Mouse (Mus musculus) heart, adult 9 months (tissue): Measurements from ENCODE around the gene Ffar3.

ENCODE experiments used
- DNase-seq, 2 experiments: peaks; one replicate each; pipeline ENCODE4 v3.0.0; 2022; ENCODE audit warnings: low spot score in 2 of 2

Ffar3 gene

GRCm38 (mm10) chr7:30856078-30856477 lies at the start of gene Ffar3:
Ffar3 (minus strand) TSS chr7:30856178.
- DNase-seq, result no peak

GRCm38 (mm10) chr7:30904042-30904441 lies 48.1 kb upstream of the Ffar3 start:
- no peak for DNase-seq

GRCm38 (mm10) chr7:30895217-30895616 lies 39.2 kb upstream of the Ffar3 start:
- no peak for DNase-seq

GRCm38 (mm10) chr7:30892515-30892914 lies 36.5 kb upstream of the Ffar3 start:
- no peak for DNase-seq

- no peak for DNase-seq
Measured at GRCm38 (mm10) chr7:30891746-30892145, 35.8 kb upstream of the Ffar3 start.

GRCm38 (mm10) chr7:30890681-30891080 lies 34.7 kb upstream of the Ffar3 start:
- no peak for DNase-seq

GRCm38 (mm10) chr7:30888786-30889185 lies 32.8 kb upstream of the Ffar3 start:
- no peak for DNase-seq

- DNase-seq, result peak in 1 of 2 experiments; percentile 16
Measured at GRCm38 (mm10) chr7:30887568-30888188, 31.7 kb upstream of the Ffar3 start.

GRCm38 (mm10) chr7:30886852-30887251 lies 30.9 kb upstream of the Ffar3 start:
- no peak for DNase-seq

GRCm38 (mm10) chr7:30884047-30884446 lies 28.1 kb upstream of the Ffar3 start:
- no peak for DNase-seq

- no peak for DNase-seq
Measured at GRCm38 (mm10) chr7:30881367-30881766, 25.4 kb upstream of the Ffar3 start.

GRCm38 (mm10) chr7:30880176-30880575 lies 24.2 kb upstream of the Ffar3 start, which contains the start of gene Cd22:
Cd22 (minus strand) TSS chr7:30880342.
- DNase-seq, result no peak

- DNase-seq, result no peak
Measured at GRCm38 (mm10) chr7:30878950-30879349, 23.0 kb upstream of the Ffar3 start.

- peak in 1 of 2 experiments; percentile 52 for DNase-seq
Measured at GRCm38 (mm10) chr7:30873083-30873482, 17.1 kb upstream of the Ffar3 start.

- no peak for DNase-seq
Measured at GRCm38 (mm10) chr7:30863386-30863785, 7.4 kb upstream of the Ffar3 start.

- no peak for DNase-seq
Measured at GRCm38 (mm10) chr7:30861464-30861863, 5.5 kb upstream of the Ffar3 start, which contains the start of gene Ffar1. Ffar1 (minus strand) TSS chr7:30861564.

- DNase-seq, result peak in 1 of 2 experiments; percentile 8
Measured at GRCm38 (mm10) chr7:30859635-30860402, 3.8 kb upstream of the Ffar3 start.

- DNase-seq, result peak in 1 of 2 experiments; percentile 13
Measured at GRCm38 (mm10) chr7:30859290-30859634, 3.3 kb upstream of the Ffar3 start.

- no peak for DNase-seq
Measured at GRCm38 (mm10) chr7:30857746-30858145, 1.8 kb upstream of the Ffar3 start.

- DNase-seq, result no peak
Measured at GRCm38 (mm10) chr7:30851421-30851820, 4.6 kb downstream of the Ffar3 start.

- no peak for DNase-seq
Measured at GRCm38 (mm10) chr7:30847934-30848333, 8.0 kb downstream of the Ffar3 start.

GRCm38 (mm10) chr7:30847386-30847785 lies 8.6 kb downstream of the Ffar3 start:
- DNase-seq, result no peak

- no peak for DNase-seq
Measured at GRCm38 (mm10) chr7:30846505-30847053, 9.4 kb downstream of the Ffar3 start.
